Mouse (Mus musculus) MEL (cell line): Measurements from ENCODE around the gene Wt1.

ENCODE experiments used
- MYC ChIP-seq: IDR thresholded peaks from 2 replicates; pipeline ENCODE4 v1.6.1; 2011; ENCODE audit warnings: low read depth, mild to moderate bottlenecking, low read length, improper control_type of control experiment, moderate library complexity
- RCOR1 ChIP-seq: IDR thresholded peaks from 2 replicates; pipeline ENCODE4 v1.6.1; 2012; ENCODE audit warnings: low read depth, mild to moderate bottlenecking, inconsistent platforms, low read length, improper control_type of control experiment

GRCm38 (mm10) chr2:105188182-105188581, 61.9 kb downstream of the Wt1 start:
- TF ChIP-seq RCOR1 (no peak), MYC (0 out of 2 replicates have a peak, but pooled peaks have one; percentile 17)
